Mouse (Mus musculus) embryo, embryonic 9.5 days (tissue): Measurements from ENCODE around the gene Col6a2.

Experiments used
- DNase-seq: peaks from one replicate; pipeline ENCODE4 v3.0.0-alpha.2; 2017; ENCODE audit errors: extremely low spot score

Gene Col6a2

DNA sequence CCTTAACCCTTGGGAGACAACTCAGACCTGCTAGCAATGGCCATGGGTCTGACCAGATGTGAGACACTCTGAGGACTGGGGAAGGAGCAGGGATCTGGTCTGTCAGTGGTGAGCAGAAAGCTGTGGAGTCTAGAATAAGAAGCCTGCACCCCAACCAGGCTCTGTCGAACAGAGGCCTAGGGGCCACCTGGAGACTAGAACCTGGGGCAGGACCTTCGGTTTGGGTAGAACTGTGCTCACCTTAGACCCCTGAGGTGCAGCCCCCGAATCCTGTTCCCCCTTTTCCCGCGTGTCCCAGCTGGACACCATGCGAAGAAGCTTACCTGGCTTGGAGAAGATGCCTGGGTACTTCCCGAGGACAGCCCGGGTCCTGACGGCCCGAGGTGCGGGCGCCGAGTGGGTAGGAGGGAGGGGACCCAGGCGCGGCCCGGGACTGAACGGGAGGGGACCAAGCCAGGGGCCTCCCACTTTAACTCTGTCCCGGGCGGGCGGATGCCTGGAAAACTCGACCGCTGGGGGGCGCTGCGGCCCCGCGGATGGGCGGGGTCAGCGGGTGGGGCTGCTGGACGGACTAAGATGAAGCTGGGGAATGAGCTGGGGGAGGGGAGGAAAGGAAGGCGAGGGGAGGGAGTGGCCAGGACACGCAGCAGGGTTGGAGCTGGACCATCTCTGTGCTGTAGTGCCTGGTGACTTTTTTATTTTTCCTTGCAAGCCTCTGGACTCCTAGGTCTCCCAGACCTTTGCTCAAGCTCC, at the start of gene Col6a2:
Gene Col6a2, minus strand, starts transcription at position 703 of the 753 bp plus-strand sequence.
- peak; percentile 97 for DNase-seq

DNA sequence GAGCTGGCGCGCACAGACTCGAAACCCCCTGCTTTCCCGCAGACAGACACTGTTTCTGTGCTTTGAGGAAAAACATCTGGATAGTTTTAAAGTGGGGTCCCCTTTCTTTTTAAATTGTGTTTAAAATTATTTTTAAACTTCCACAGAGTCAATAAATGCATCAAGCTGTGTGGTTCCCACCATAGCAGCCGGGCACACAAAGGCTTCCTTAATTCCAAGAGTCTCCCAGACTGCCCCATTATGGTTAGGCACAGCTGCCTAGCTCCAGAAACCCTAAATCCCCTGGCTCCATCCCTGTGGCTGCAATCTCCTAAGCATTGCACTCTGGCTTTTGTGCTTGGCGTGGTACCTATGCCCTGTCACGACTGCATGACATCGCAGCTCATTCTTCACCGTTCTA, 48.5 kb upstream of the Col6a2 start:
- no peak for DNase-seq

DNA sequence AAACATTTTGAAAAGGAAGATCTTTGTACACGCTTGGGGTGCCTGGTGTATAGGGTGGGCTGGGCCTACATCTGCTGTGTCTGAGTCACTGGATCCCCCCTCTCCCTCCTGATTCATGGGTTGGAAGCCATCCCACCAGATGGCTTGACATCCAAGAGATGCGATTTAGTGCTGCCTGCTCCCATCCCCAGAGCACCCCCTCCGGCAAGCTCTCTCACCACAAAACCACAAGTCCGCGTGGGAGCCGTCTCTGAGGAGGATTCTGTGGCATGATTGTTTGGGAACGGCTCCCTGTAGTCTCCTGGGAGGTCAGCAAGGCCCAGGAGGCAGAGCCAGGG, 45.5 kb upstream of the Col6a2 start:
- no peak for DNase-seq

DNA sequence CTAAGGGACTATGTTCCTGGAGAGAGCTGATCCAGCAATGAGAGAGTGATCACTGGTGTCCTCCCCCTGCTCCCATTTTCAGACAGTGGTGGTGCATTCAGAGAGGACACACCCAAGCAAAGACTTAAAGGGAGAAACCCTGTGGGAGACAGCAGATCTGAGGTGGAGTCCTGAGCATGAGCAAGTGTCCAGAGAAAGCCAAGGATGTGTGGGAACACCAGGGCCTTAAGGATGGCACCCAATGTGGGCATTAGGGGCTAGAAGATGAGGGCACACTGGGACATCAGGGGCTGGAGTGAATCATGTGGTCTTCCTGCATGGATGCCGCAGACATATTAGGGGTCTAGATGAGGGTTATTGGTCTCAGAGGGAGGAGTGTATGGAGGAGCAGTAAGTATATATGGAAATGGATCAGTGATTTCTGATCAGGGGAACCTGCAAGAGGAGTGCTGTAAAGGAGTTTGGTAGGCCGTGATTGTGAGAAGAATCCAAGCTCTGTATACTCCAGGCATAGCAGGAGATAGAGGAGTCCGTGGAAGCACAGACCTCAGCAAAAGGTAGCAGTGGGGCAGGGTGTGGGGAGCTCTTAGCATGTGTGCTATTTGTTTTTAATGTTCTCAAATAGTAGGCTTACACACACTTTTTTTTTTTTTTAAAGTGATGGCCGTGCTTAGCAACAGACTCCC, 45.0 kb upstream of the Col6a2 start:
- DNase-seq = no peak

DNA sequence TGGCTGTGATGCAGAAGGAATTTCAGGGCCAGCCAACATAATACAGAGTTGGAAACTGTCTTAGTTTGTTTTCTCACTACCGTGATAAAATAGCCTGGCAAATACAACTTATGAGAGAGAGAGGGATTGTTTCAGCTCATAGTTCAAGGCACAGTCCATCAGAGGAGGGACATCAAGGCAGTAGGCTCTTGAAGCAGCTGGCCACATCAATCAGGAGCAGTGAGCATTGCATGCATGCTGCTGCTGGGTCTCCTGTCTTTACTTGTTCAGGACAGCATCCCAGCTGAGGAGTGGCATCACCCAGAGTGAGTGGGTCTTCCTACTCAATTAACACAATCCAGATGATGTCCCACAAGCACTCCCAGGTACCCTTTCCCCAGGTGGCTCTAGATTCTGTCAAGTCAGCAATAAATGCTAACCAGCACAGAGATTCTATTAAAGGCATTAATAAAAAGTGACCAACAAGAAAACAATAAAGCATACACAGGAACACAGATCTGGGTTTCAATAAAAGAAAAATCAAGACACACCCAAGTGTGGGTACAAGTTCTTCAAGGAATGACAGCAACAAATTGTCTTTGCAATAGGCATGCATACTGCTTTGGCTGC, 43.9 kb upstream of the Col6a2 start:
- no peak for DNase-seq

DNA sequence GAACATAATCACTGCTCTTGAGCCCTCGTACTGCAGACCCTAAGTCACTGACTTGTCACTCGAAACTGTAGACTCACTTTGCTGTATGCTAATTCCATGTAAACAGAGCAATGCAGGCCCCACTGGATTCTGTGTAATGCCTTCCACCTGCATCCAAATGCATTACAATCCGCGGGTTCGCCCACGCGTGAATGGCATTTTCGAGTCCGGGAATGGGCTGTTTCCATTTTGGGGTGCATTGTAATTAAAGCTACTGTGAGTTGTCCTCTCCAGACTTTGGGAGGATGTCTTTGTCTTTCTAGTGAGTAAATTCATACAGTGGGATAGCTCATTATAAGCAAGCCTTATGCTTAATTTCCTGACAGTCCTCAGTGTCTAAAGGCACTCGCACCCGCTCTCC, 42.1 kb upstream of the Col6a2 start:
- DNase-seq = no peak

DNA sequence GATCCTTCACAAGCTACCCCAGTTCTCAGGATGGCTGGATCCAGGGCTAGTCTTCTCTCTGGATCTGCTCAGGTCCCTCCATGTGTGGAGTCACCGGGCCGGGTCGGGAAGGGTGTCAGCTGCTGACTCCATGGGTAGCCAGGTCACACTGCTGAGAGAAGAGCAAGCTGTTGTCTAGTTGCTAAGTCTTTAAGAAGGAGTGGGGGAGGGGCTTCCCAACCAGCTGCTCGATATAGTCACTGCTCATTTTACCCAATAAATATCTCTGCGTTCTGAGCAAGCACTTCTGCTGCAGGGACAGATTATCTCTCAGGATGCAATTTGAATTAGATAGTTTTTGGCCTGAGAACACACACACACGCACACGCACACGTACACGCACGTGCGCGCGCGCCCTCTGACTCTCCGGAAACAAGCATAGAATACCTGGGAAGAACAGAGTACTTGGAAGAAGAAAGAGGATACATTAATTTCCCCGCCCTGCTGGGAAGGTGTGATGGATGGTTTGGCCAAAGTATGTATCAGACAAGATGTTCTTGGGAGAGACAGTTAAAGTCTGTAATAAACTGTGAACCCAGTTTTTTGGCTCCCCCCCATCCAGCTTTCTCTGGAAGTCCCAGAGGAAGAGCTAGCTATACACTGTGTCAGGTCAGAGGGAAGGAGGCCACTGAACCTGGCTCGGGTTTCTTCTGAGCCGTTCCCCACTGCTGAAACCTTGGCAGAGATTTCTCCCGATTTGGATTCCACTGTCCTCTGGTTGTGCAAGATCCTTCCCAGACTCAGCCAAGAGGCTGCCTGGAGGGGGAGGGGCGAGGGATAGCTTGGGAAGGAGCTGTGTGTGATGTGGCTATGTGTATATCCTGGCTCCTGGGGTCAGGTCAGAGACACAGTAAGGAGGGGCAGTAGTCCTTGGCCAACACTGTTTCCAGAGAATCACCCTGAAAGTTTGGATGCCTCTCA, 41.0 kb upstream of the Col6a2 start:
- DNase-seq = no peak

DNA sequence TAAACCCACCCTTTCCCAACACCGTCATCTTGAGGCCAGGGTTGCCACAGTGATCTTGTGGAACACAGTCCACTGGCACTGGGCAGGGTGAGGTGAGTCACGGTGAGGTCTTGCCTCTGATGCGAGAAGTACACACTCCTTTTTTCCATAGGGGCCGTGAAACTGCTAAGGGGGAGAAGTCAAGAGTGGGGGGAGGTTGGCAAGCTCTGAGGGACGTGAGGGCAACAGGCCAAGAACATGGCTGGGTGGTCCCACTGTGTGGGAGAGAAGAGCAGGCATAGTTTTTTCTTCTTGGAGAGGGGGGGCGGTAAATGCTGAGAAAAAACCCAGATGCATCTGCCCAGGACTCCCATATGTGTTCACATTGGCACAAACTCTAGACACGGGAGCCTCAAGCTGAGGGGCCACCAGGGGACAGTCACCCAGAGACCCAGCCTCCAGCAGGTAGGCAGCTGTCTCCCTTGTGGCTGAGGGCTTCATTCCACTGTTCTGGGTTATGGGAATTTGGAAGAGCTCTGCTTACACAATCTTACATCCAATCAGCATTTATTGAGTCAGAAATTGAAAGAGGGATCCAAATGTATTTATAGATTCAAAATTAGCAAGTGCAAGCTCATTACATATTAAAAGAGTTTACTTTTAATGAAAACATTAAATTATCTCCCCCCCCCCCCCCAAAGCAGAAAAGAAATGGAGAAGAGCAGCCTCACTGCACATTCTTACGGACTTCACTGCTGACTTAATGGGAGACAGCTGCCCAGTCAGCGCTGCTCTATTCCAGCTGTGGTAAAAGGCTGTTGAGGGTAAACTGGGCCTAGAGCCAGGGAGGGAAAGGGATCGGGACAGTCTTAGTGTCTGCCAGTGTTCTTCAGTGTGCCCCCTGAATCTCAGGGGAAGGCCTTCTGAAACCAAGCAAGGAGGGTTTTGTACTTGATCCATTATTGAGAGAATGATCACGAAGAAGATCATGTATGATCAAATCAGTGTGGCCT, 30.2 kb upstream of the Col6a2 start:
- no peak for DNase-seq

DNA sequence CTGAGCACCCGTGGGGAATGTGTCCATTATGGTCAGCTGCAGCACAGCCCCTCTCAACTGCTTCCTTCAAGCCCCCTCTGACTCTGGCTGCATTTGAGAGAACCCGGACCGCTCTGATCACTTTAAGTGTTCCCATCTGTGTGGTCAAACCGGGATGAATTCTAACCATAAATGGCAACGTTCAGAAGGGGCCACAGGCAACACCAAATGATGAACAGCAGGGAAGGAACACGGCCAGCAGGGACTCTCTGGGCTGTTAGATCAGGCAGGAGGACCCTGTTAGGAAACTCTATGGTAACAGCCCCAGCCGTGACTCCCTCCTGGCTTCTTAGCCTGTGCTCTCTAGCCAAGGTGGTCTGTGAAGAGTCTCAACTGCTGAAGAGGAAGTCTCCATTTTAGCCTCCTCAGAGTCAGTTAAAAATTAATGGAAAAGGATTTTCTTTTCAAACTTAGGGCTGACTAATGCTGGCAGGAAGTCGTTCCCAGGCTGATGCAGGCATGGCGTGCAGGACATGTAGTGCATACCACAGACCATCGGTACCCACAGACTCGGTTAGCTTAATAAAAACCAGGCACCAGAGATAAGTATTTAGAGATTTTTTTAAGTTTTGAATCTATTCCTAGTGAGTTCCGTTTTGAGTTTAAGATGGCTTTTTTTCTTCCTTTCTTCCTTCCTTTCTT, 27.4 kb upstream of the Col6a2 start:
- DNase-seq = no peak

DNA sequence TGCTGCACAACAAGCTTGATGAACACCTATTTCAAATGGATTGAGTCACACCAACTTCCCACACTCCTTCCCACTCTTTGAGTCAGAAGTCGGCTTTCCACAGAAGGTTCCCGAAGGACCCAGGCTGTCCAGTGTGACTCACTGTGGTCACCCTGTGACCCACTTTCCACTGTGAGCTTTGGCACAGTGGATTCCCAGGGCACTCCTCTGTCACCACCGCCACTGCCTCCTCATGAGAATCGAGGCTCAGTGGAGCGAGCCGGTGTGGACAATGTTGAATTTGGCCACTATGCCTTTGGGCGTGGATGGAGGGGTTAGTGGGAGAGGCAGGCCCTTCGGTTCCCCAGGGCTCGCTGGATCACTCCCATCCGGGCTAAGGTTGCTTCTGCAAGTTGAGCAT, 25.3 kb upstream of the Col6a2 start:
- no peak for DNase-seq

DNA sequence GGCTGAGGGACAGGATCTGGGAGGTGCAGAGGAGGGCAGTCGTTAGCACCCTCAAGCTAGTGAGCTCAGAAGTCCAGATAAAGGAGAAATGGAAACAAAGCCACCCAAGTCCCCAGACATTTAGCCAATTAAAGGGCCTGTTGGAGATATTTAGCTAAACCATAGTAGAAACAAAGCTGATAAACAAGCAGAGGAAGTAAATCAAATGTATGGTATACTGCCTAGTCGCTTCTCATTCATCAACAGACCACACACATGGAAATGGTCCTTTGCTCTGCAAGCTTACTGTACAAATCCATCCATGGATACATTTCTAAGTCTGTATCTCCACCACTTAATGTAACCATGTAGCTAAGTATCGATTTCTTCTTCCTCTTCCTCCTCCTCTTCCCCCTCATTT, 24.0 kb upstream of the Col6a2 start:
- DNase-seq = no peak

DNA sequence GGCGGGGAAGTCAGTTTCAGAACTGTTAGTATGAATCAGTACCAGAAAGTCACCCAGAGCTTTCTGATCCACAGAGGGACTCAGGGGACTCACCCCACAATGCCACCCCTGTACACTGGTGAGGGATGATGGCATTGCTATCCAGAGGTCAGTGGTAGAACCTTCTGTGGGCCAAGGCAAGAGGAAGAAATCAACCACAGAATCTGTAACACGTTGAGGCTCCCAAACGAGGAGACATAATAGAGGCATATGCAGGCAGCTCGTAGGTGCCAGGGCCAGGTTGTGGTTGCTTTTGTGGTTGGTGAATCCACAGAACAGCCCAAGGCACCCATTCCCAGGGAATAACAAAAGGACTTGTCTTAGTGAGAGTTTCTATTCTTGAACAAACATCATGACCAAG, 22.3 kb upstream of the Col6a2 start:
- no peak for DNase-seq

DNA sequence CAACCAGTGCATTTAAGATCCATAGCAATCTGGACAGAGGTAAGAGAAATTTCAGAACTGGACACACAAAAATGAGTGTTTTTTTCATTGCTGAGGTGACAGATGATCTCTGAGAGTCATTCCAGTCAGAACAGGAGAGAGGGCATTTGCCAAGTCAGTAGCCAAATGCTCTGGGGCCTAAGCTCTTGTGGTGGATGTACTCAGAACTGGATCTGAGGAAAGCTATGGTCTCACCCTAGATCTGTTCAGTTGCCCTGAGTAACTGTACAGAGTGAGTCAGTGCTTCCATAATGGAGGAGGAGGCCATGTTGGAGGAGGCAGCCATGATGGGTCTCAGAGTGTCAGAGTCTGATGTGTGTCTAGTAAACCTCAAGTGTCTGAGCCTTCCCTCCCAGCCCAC, 21.6 kb upstream of the Col6a2 start:
- no peak for DNase-seq

DNA sequence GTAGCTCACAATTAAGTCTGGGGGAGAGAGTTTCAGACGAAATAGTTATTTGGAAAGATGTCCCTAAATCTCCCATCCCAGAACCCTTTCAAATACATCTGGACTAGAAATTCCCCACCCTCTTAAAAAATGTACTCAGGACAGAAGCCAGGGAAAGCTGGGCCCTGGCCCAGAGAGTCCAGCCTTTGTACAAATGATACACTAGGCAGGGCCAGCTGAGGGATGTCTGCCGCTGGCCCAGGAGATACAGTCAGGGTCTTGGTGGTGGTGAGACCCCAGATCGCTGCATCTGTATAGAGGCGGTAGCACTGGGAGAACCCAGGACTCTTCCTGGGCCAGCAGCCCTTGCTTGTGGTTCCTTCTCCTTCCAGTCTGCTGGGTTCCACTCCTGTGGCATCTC, 20.6 kb upstream of the Col6a2 start:
- DNase-seq = no peak

DNA sequence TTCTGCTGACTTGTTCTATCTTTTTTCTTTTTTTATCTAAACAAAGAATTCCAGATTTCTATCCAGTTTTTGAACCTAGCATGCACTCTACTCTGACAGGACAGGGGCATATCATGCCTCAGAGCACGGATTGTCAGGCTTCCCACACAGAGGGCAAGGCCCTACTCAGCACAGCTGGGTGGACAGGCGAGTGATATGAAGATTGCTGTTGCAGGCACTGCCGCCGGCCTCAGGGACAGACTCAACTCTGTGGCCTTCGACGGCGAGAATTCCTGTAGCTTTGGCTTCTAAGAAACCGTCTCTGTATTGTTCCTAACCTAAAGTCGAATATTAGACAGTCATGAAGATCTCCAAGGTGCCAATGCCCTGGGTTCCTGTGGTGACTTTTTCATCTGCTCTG, 20.0 kb upstream of the Col6a2 start:
- DNase-seq = no peak

DNA sequence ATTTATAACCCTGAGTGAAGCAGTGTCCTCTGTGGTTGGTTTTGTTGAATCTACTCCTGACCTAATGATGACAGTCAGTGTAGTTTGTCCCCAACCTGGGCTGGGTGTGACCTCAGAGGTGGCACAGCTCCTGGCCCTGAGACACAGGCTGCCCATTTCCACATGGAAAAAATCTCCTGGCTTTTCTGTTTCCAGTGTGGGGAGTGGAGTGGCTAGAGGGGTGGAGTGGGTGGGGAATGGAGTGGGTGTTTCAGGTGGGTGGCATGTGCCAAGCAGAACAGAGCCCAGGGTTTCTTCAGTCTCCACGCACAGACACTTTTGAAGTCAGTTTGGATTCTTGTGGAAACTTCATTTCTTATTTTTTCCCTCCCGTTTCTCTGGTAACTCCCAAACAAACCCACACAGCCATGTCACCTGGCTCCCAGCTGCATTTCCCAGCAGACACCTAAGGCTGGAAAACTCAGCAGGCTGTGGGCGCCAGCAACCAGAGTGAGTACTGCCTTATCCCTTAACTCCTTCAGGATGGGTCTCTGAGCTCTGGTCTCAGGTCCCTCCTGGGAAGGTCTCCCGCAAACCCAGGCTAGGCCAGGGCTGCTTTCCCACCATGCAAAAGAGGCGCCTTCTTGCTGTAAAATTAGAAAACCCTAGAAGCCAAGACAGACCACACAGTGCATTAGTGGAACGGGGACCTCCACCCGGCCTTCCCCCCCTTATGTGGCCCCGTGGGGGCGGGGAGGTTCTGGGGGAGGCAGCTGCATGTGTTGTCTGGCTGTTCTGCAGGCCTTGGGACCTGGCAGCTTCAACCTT, 19.4 kb upstream of the Col6a2 start:
- no peak for DNase-seq

DNA sequence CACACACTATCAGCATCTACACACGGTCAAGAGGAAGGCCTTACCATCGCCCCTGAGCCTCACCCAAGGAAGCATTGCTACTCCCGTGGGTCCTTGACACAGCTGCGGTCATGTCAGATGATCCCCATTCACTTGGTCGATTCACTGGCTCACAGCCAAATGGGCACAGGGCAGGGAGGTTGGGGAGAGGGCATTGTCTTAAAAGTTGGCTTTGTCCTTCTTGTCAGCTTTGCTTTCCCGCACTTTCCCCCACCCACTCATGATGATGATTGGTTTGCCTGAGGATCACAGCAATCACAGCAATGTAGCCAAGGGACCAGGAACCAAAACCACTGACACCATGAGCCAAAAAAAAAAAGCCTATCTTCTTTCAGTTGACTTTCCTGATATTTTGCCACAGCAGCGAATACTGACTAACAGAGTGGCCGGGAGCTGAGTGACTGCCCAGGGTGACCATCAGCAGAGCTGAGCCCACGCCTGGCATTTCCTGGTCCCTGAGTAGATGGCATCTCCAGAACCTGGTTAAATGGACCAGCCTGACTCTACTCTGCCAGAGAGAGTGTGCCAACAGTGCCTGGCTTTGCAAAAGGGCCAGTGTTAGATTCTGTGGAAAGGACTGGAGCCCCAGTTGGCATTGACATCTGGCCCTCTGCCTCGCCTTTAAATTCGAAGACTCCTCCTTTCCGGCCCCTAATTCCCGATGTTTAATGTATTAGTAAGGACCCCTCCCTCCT, 18.6 kb upstream of the Col6a2 start:
- no peak for DNase-seq

DNA sequence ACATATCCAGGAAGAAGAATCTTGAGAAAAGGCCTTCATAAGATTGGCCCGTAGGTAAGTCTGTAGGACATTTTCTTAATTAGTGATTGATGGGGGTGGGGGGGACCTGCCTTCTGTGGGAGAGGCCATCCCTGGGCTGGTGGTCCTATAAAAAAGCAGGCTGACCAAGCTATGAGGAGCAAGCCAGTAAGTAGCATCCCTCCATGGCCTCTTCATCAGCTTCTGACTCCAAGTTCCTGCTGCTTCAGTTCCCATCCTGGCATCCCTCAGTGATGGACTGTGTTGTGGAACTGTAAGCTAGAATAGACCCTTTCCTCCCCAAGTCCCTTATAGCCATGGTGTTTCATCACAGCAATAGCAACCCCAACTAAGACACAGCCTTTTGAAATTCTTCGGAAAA, 16.5 kb upstream of the Col6a2 start:
- no peak for DNase-seq

DNA sequence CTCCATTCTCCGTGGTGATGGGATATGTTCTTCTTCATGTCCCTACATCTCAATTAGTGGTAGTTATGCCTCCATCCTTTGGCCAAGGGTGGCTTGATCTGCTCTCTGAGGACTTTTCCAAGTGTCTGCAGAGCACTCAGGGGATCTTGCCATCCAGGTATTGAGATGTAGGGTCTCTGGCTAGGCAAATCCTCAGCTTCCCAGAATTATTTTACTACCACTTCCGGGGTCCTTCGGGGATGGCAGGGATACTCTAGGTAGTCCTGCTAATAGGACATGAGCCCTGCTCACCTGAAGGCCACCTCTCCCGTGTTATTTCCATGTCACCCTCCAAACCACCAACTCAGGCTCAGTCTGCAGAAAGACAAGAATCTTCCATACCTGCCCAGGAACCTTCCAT, 13.2 kb upstream of the Col6a2 start:
- no peak for DNase-seq
